Mouse (Mus musculus) ES-E14 (cell line): ENCODE measurements around the gene Casp2.

Source experiments
- CHD2 ChIP-seq: IDR thresholded peaks from 2 replicates; pipeline ENCODE4 v1.6.1; 2014; ENCODE audit warnings: mild to moderate bottlenecking, low read depth, low read length, inconsistent platforms
- ZNF384 ChIP-seq: IDR thresholded peaks from 2 replicates; pipeline ENCODE4 v1.6.1; 2012; ENCODE audit warnings: low read depth, low read length, inconsistent platforms

- no peak for TF ChIP-seq CHD2
- no peak for TF ChIP-seq ZNF384
These were observed 34.6 kb downstream of the Casp2 start for GRCm38 (mm10) chr6:42299362-42299761.
